Mouse (Mus musculus) small intestine, adult 2 months (tissue): ENCODE measurements at regions not wholly inside any gene's neighbourhood (a gene's known extent, or its start where the extent isn't known, plus 50 kb on each side); places are given as distances from the start of the nearest gene placed in this dataset.

ENCODE experiments used
- CTCF ChIP-seq: fragments of 200-500 bp; IDR thresholded peaks from 2 replicates; pipeline ENCODE4 v1.5.1; 2012; ENCODE audit warnings: low read depth, mild to moderate bottlenecking, control low read depth, inconsistent platforms, low read length, moderate library complexity, mixed read lengths; ENCODE audit not compliant: insufficient replicate concordance, insufficient read length; ENCODE audit errors: extremely low read depth
- POLR2A ChIP-seq: fragments of 200-500 bp; IDR thresholded peaks from 2 replicates; pipeline ENCODE4 v1.6.1; 2012; ENCODE audit warnings: low read depth, mild to moderate bottlenecking, control low read depth, inconsistent platforms, low read length, moderate library complexity

DNA sequence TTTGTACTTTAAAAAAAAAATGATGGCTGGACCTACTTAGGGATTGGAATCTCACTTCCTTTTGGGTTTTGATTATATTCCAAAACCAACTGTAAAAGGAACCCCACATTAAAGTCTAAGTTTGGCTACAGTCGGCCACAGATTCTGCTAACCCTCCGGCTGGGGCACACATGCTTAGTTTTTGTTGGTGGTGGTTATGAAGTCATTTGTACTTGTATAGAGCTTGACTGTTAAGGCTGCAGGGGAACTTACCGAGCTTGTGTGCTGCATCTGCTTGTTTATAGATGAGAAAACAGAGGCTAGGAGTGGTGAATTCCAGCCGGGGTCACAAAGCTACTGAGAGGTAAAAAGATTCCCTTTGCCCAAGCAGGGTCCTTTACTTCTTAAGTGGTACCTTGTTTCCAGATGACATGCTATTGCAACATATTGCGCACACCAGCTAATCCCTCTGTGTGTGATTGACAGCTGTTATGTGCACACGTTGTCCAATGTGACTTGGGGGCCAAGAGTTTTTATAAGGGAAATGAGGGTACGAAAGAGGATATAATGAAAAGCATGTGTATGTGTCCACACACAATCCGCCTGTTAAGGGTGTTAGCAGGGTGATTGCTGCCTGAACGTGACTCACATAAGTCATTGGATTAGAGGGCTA, 169.8 kb downstream of the Enc1 start:
- TF ChIP-seq CTCF (no peak), POLR2A (no peak)
